Mouse (Mus musculus): Measurements from ENCODE around the gene Serpina3k. TPM values are rescaled to one million over a fixed set of nuclear protein-coding genes. Genes with fewer than 3 reads are reported as not detected.
"Not testable (repeated sequence)": the region's sequence is repeated elsewhere in the genome, so short reads cannot be mapped to it uniquely, and the experiment has no call there.

The Serpina3k gene
- polyA plus RNA-seq, 1 experiment from 2014 or later: not detected

- 41% methylated on average over 3 of the region's 3 CpGs for WGBS
- not testable (repeated sequence) for H3K36me3 ChIP-seq (replicated peaks); H3K27me3 ChIP-seq (ENCODE audit: poor library complexity, severe bottlenecking); DNase-seq (ENCODE audit: extremely low spot score, low spot score); H3K9me3 ChIP-seq; H3K4me1 ChIP-seq; H3K4me3 ChIP-seq; H3K27ac ChIP-seq
Observed at GRCm38 (mm10) chr12:104351812-104352211, 13.5 kb downstream of the Serpina3k start.

- 85% methylated on average over 3 of the region's 3 CpGs for WGBS
- DNase-seq (ENCODE audit: extremely low spot score, low spot score): no peak
- no peak overlapping the region for H3K4me3 ChIP-seq
- H3K36me3 ChIP-seq (replicated peaks): no peaks in the 10 kb centered on the region
- no peak overlapping the region for H3K27ac ChIP-seq
- no peaks in the 10 kb centered on the region for H3K27me3 ChIP-seq (ENCODE audit: poor library complexity, severe bottlenecking)
- H3K9me3 ChIP-seq: no peaks in the 10 kb centered on the region
- H3K4me1 ChIP-seq: no peaks in the 10 kb centered on the region
Observed at GRCm38 (mm10) chr12:104356006-104356405, 17.7 kb downstream of the Serpina3k start.

- Histone ChIP-seq H3K9me3 (no peaks in the 10 kb centered on the region), H3K27ac (no peak overlapping the region), H3K36me3 (replicated peaks) (no peaks in the 10 kb centered on the region), H3K27me3 (ENCODE audit: poor library complexity, severe bottlenecking) (no peaks in the 10 kb centered on the region), H3K4me3 (no peak overlapping the region), H3K4me1 (no peaks in the 10 kb centered on the region)
- 88% methylated on average over 3 of the region's 3 CpGs for WGBS
- DNase-seq (ENCODE audit: extremely low spot score, low spot score): peak; percentile 9
Observed at GRCm38 (mm10) chr12:104369986-104370385, 31.7 kb downstream of the Serpina3k start.

DNA sequence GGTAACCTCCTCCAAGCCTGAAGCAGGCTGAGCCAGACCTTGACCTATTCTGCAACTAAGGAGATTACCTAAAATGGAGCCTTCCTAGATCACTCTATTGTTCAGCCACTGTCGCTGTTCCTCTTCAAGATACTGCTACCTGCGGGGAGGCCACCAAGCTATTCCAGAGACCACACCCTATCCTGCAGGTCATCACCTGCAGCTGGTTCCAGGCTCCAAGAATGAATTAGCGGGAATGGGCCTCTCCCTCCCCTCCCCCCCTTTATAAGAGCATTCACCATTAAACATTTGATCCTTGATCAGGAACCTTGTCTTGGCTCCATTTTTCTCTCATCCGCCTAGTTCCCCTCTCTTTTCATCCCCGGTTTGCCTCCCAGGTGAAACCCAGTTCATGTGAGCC is 38.9 kb downstream of the Serpina3k start:
- not testable (repeated sequence) for H3K27ac ChIP-seq; DNase-seq (ENCODE audit: extremely low spot score, low spot score)
- 65% methylated on average over 5 of the region's 5 CpGs for WGBS

DNA sequence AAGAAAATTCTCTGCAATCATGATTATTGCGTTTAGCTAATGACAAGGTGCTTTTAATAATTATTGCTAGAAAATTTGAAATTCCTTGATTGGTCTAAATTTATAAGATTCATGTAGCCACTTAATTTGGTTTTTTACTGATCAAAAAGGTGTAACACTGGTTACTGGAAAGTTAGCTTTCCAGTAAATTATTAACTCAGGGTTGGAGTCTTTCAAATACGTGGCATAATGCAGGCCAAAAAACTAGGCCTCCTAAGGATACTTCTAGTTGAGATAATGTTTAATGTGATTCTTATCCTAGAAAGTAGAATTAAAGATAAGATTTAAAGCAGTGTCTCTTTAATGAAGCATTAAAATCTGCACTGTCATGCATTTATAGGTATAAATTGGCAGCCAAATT is 40.1 kb downstream of the Serpina3k start:
- not testable (repeated sequence) for DNase-seq (ENCODE audit: extremely low spot score, low spot score); H3K9me3 ChIP-seq; H3K4me1 ChIP-seq; H3K27ac ChIP-seq; H3K36me3 ChIP-seq (replicated peaks); H3K4me3 ChIP-seq; H3K27me3 ChIP-seq (ENCODE audit: poor library complexity, severe bottlenecking)
- 81% methylated on average over 2 of the region's 2 CpGs for WGBS

More for the DNA sequence above, 38.9 kb downstream of the Serpina3k start:
- not testable (repeated sequence) for H3K36me3 ChIP-seq (replicated peaks); H3K9me3 ChIP-seq; H3K27me3 ChIP-seq (ENCODE audit: poor library complexity, severe bottlenecking); H3K4me1 ChIP-seq; H3K4me3 ChIP-seq

GRCm38 (mm10) chr12:104378815-104379214 is 40.5 kb downstream of the Serpina3k start:
- H3K27ac ChIP-seq; H3K36me3 ChIP-seq (replicated peaks); H3K27me3 ChIP-seq (ENCODE audit: poor library complexity, severe bottlenecking); H3K4me3 ChIP-seq; H3K9me3 ChIP-seq; DNase-seq (ENCODE audit: extremely low spot score, low spot score); H3K4me1 ChIP-seq: not testable (repeated sequence)
- WGBS: 49% methylated on average over 5 of the region's 5 CpGs

GRCm38 (mm10) chr12:104379856-104380255 is 41.6 kb downstream of the Serpina3k start:
- no peak overlapping the region for H3K4me3 ChIP-seq
- DNase-seq (ENCODE audit: extremely low spot score, low spot score): no peak
- 94% methylated on average over 11 of the region's 11 CpGs for WGBS
- no peaks in the 10 kb centered on the region for H3K36me3 ChIP-seq (replicated peaks)
- H3K4me1 ChIP-seq: no peaks in the 10 kb centered on the region
- no peak overlapping the region for H3K27ac ChIP-seq
- peaks cover 3% of the 10 kb centered on the region; the same call in 1 of the 2 replicates for H3K9me3 ChIP-seq
- no peaks in the 10 kb centered on the region for H3K27me3 ChIP-seq (ENCODE audit: poor library complexity, severe bottlenecking)

- 90% methylated on average over 8 of the region's 8 CpGs for WGBS
- not testable (repeated sequence) for H3K27me3 ChIP-seq (ENCODE audit: poor library complexity, severe bottlenecking); H3K4me3 ChIP-seq; H3K36me3 ChIP-seq (replicated peaks); DNase-seq (ENCODE audit: extremely low spot score, low spot score); H3K27ac ChIP-seq; H3K9me3 ChIP-seq; H3K4me1 ChIP-seq
Observed at GRCm38 (mm10) chr12:104381071-104381604, 42.9 kb downstream of the Serpina3k start.

- not testable (repeated sequence) for DNase-seq (ENCODE audit: extremely low spot score, low spot score); H3K36me3 ChIP-seq (replicated peaks); H3K4me3 ChIP-seq; H3K9me3 ChIP-seq; H3K4me1 ChIP-seq; H3K27me3 ChIP-seq (ENCODE audit: poor library complexity, severe bottlenecking); H3K27ac ChIP-seq
Observed at GRCm38 (mm10) chr12:104385987-104386386, 47.7 kb downstream of the Serpina3k start.

- 84% methylated on average over 2 of the region's 2 CpGs for WGBS
- not testable (repeated sequence) for DNase-seq (ENCODE audit: extremely low spot score, low spot score); H3K27me3 ChIP-seq (ENCODE audit: poor library complexity, severe bottlenecking); H3K27ac ChIP-seq; H3K4me1 ChIP-seq; H3K9me3 ChIP-seq; H3K4me3 ChIP-seq; H3K36me3 ChIP-seq (replicated peaks)
Observed at GRCm38 (mm10) chr12:104386878-104387277, 48.6 kb downstream of the Serpina3k start.

GRCm38 (mm10) chr12:104388477-104388876 is 50.2 kb downstream of the Serpina3k start:
- no peaks in the 10 kb centered on the region for H3K36me3 ChIP-seq (replicated peaks)
- no peak for DNase-seq (ENCODE audit: extremely low spot score, low spot score)
- no peaks in the 10 kb centered on the region for H3K9me3 ChIP-seq
- H3K4me1 ChIP-seq: no peaks in the 10 kb centered on the region
- no peak overlapping the region for H3K4me3 ChIP-seq
- no peak overlapping the region for H3K27ac ChIP-seq
- no peaks in the 10 kb centered on the region for H3K27me3 ChIP-seq (ENCODE audit: poor library complexity, severe bottlenecking)

DNA sequence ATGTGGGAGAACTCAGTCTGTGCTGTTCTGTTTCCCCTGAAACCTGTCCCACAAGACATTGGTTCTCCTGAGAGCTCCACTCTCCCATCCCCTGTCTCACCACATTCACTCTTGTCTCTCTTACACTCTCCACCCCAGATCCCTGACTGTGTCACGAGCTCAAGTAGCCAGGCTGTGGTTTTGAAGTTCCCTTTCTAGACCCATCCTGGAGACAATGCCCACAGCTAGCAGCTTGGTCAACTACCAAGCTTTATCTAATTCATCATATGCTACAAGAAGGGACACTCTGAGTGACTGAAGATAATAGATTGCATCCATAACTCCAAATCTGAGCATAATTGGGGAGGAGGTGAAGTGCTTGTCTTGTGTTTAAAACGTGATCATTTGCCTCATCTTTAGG is 52.8 kb downstream of the Serpina3k start:
- not testable (repeated sequence) for DNase-seq (ENCODE audit: extremely low spot score, low spot score); H3K27ac ChIP-seq; H3K9me3 ChIP-seq; H3K27me3 ChIP-seq (ENCODE audit: poor library complexity, severe bottlenecking); H3K4me1 ChIP-seq; H3K4me3 ChIP-seq; H3K36me3 ChIP-seq (replicated peaks)
- WGBS: 75% methylated on average over 2 of the region's 2 CpGs

All from forebrain, embryonic 10.5 days (tissue).